Mouse (Mus musculus) brown adipose tissue, adult 24 weeks (tissue): ENCODE results near the gene Wfdc15b. TPM values are rescaled to one million over a fixed set of nuclear protein-coding genes. Genes with fewer than 3 reads are reported as not detected.

Experiments used
- H3K27ac ChIP-seq: fragments of 200-500 bp; replicated peaks from 2 replicates; pipeline ENCODE4 v1.5.1; 2012; ENCODE audit warnings: low read depth, mild to moderate bottlenecking, low read length
- H3K4me1 ChIP-seq: fragments of 200-500 bp; 2 replicates; pipeline ENCODE4 v1.6.1; 2012; ENCODE audit warnings: low read length, mixed read lengths; ENCODE audit not compliant: control insufficient read depth, insufficient read depth, insufficient read length
- H3K4me3 ChIP-seq: fragments of 200-500 bp; 2 replicates; pipeline ENCODE4 v1.5.1; 2012; ENCODE audit warnings: low read depth, mild to moderate bottlenecking, low read length, moderate library complexity; ENCODE audit not compliant: insufficient read depth
- polyA plus RNA-seq: library from polyadenylated mRNA; stranded (reverse); fragments of >200 nt; gene quantifications from 2 replicates; pipeline ENCODE4 v1.2.4, GENCODE M21; 2012; ENCODE audit not compliant: missing spikeins, insufficient read depth, insufficient read length

Gene Wfdc15b
- polyA plus RNA-seq, 1 experiment, result not detected

DNA sequence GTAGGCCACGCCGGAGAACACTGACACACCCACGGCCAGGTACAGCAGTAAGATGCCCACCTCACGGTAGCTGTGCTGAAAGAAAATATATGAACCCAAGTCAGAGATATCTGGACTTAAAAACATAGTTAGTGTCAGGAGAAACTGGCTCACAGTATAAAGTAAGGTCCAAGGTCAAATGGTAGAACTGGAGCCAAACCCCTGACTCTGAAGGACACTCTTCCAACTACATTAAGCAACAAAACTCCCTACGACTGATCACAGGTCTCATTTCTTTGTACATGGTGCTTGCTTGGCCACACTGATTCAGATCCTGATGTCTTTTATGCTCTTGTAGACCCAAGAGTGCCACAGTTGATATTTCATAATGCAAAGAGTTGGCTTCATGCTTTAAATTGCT is 56.5 kb downstream of the Wfdc15b start:
- H3K27ac ChIP-seq, result no peak overlapping the region
- no peak overlapping the region for H3K4me3 ChIP-seq
- H3K4me1 ChIP-seq, result no peaks in the 10 kb centered on the region

Other genes starting within 250 kb of the Wfdc15b start
- gene Ywhab, start 226.7 kb downstream of the Wfdc15b start, polyA plus RNA-seq, result 226 and 247 TPM in 2 replicates
- not detected in 2 replicates for gene Pabpc1l, start 196.2 kb downstream of the Wfdc15b start, polyA plus RNA-seq
- 16.8 and 17.8 TPM in 2 replicates for gene Stk4, start 151.3 kb downstream of the Wfdc15b start, polyA plus RNA-seq
- 16.4 and 21.0 TPM in 2 replicates for gene Tomm34, start 150.5 kb downstream of the Wfdc15b start, polyA plus RNA-seq
- gene Kcns1, start 50.5 kb downstream of the Wfdc15b start, polyA plus RNA-seq, result not detected in 2 replicates
- gene Wfdc5, start 38.9 kb downstream of the Wfdc15b start, polyA plus RNA-seq, result not detected in 2 replicates
- gene Wfdc12, start 31.1 kb downstream of the Wfdc15b start, polyA plus RNA-seq, result not detected in 2 replicates
- gene Wfdc15a, start 21.5 kb downstream of the Wfdc15b start, polyA plus RNA-seq, result not detected in 2 replicates
- gene Svs2, start 16.8 kb upstream of the Wfdc15b start, polyA plus RNA-seq, result not detected in 2 replicates
- not detected in 2 replicates for gene Svs3b, start 35.0 kb upstream of the Wfdc15b start, polyA plus RNA-seq
- gene Svs4, start 56.8 kb upstream of the Wfdc15b start, polyA plus RNA-seq, result not detected in 2 replicates
- gene Svs3a, start 67.6 kb upstream of the Wfdc15b start, polyA plus RNA-seq, result not detected in 2 replicates
- not detected in 2 replicates for gene Svs6, start 95.1 kb upstream of the Wfdc15b start, polyA plus RNA-seq
- gene Svs5, start 111.1 kb upstream of the Wfdc15b start, polyA plus RNA-seq, result not detected in 2 replicates
- gene Slpi, start 167.4 kb upstream of the Wfdc15b start, polyA plus RNA-seq, result 2.6 TPM in 1 of 2 replicates, not detected in the other
- gene Rbpjl, start 181.5 kb upstream of the Wfdc15b start, polyA plus RNA-seq, result not detected in 2 replicates
- 0.52 TPM in 1 of 2 replicates, not detected in the other for gene Matn4, start 183.5 kb upstream of the Wfdc15b start, polyA plus RNA-seq
- 34.7 and 37.6 TPM in 2 replicates for gene Sdc4, start 222.2 kb upstream of the Wfdc15b start, polyA plus RNA-seq
- gene Sys1, start 235.3 kb upstream of the Wfdc15b start, polyA plus RNA-seq, result 24.4 and 27.2 TPM in 2 replicates
- gene Gm20458, start 239.3 kb upstream of the Wfdc15b start, polyA plus RNA-seq, result 2.4 TPM in 1 of 2 replicates, not detected in the other